Mouse (Mus musculus): ENCODE results near the gene Dynlt1f. TPM values are rescaled to one million over a fixed set of nuclear protein-coding genes. Genes with fewer than 3 reads are reported as not detected.
"Not testable (repeated sequence)": the region's sequence is repeated elsewhere in the genome, so short reads cannot be mapped to it uniquely, and the experiment has no call there.

Gene Dynlt1f
- polyA plus RNA-seq, 1 experiment: 79.5 TPM

- not testable (repeated sequence) for DNase-seq (ENCODE audit: low read depth)
Measured at GRCm38 (mm10) chr17:6661093-6661816, 5.6 kb upstream of the Dynlt1f start.

GRCm38 (mm10) chr17:6660589-6660988 lies 4.9 kb upstream of the Dynlt1f start:
- DNase-seq (ENCODE audit: low read depth): not testable (repeated sequence)

GRCm38 (mm10) chr17:6658801-6659200 lies 3.1 kb upstream of the Dynlt1f start, which contains the start of gene Sytl3:
Gene Sytl3 (plus strand): TSS chr17:6659093.
- DNase-seq (ENCODE audit: low read depth): not testable (repeated sequence)

GRCm38 (mm10) chr17:6656471-6656870 lies 771 bp upstream of the Dynlt1f start:
- not testable (repeated sequence) for DNase-seq (ENCODE audit: low read depth)

GRCm38 (mm10) chr17:6655087-6655511 lies 601 bp downstream of the Dynlt1f start:
- DNase-seq (ENCODE audit: low read depth): not testable (repeated sequence)

- DNase-seq (ENCODE audit: low read depth): not testable (repeated sequence)
Measured at GRCm38 (mm10) chr17:6653341-6653946, 2.3 kb downstream of the Dynlt1f start.

GRCm38 (mm10) chr17:6650904-6651565 lies 4.7 kb downstream of the Dynlt1f start:
- DNase-seq (ENCODE audit: low read depth): not testable (repeated sequence)

- DNase-seq (ENCODE audit: low read depth): not testable (repeated sequence)
Measured at GRCm38 (mm10) chr17:6647452-6647851, 8.2 kb downstream of the Dynlt1f start.

- DNase-seq (ENCODE audit: low read depth): not testable (repeated sequence)
Measured at GRCm38 (mm10) chr17:6646841-6647240, 8.9 kb downstream of the Dynlt1f start.

- DNase-seq (ENCODE audit: low read depth): not testable (repeated sequence)
Measured at GRCm38 (mm10) chr17:6645668-6646067, 10.0 kb downstream of the Dynlt1f start.

GRCm38 (mm10) chr17:6644673-6645072 lies 11.0 kb downstream of the Dynlt1f start:
- not testable (repeated sequence) for DNase-seq (ENCODE audit: low read depth)

- not testable (repeated sequence) for DNase-seq (ENCODE audit: low read depth)
Measured at GRCm38 (mm10) chr17:6644210-6644609, 11.5 kb downstream of the Dynlt1f start.

GRCm38 (mm10) chr17:6640771-6641429 lies 14.8 kb downstream of the Dynlt1f start:
- DNase-seq (ENCODE audit: low read depth): not testable (repeated sequence)

- not testable (repeated sequence) for DNase-seq (ENCODE audit: low read depth)
Measured at GRCm38 (mm10) chr17:6640044-6640637, 15.6 kb downstream of the Dynlt1f start.

GRCm38 (mm10) chr17:6639486-6639885 lies 16.2 kb downstream of the Dynlt1f start:
- DNase-seq (ENCODE audit: low read depth): not testable (repeated sequence)

- not testable (repeated sequence) for DNase-seq (ENCODE audit: low read depth)
Measured at GRCm38 (mm10) chr17:6638444-6638843, 17.3 kb downstream of the Dynlt1f start.

GRCm38 (mm10) chr17:6637434-6637833 lies 18.3 kb downstream of the Dynlt1f start:
- DNase-seq (ENCODE audit: low read depth): not testable (repeated sequence)

GRCm38 (mm10) chr17:6636861-6637260 lies 18.8 kb downstream of the Dynlt1f start:
- no peak for DNase-seq (ENCODE audit: low read depth)

- not testable (repeated sequence) for DNase-seq (ENCODE audit: low read depth)
Measured at GRCm38 (mm10) chr17:6635781-6636180, 19.9 kb downstream of the Dynlt1f start.

GRCm38 (mm10) chr17:6632850-6633249 lies 22.9 kb downstream of the Dynlt1f start:
- DNase-seq (ENCODE audit: low read depth): not testable (repeated sequence)

GRCm38 (mm10) chr17:6630398-6630797 lies 25.3 kb downstream of the Dynlt1f start:
- not testable (repeated sequence) for DNase-seq (ENCODE audit: low read depth)
